Mouse (Mus musculus) stomach, embryonic 14.5 days (tissue): ENCODE results near the gene Fgf15. TPM values are rescaled to one million over a fixed set of nuclear protein-coding genes. Genes with fewer than 3 reads are reported as not detected.

Experiments
- ATAC-seq: fragments of 200-750 bp; cut with Nextera tagmentation; 2 replicates; pipeline ENCODE4 v1.8.0; 2017; ENCODE audit warnings: low read depth, moderate TSS enrichment; ENCODE audit not compliant: insufficient number of reproducible peaks, insufficient read depth, low FRiP score
- H3K27ac ChIP-seq: fragments of 300-500 bp; sonication (generic); 2 replicates; pipeline ENCODE4 v1.5.1; 2014; ENCODE audit warnings: mild to moderate bottlenecking, low read length, moderate library complexity, mixed read lengths
- H3K27me3 ChIP-seq: fragments of 300-500 bp; sonication (generic); 2 replicates; pipeline ENCODE4 v1.6.1; 2014; ENCODE audit warnings: low read length, control low read depth, mixed read lengths; ENCODE audit not compliant: control insufficient read depth, insufficient read depth
- H3K36me3 ChIP-seq: fragments of 300-500 bp; sonication (generic); 2 replicates; pipeline ENCODE4 v1.6.1; 2014; ENCODE audit warnings: mild to moderate bottlenecking, control low read depth, low read length, moderate library complexity, mixed read lengths; ENCODE audit not compliant: control insufficient read depth, insufficient read depth
- H3K4me1 ChIP-seq: fragments of 300-500 bp; sonication (generic); 2 replicates; pipeline ENCODE4 v1.6.1; 2014; ENCODE audit warnings: low read length, control low read depth, mixed read lengths; ENCODE audit not compliant: control insufficient read depth, insufficient read depth
- H3K4me2 ChIP-seq: fragments of 300-500 bp; sonication (generic); replicated peaks from 2 replicates; pipeline ENCODE4 v1.6.1; 2014; ENCODE audit warnings: low read depth, low read length, control low read depth
- H3K4me3 ChIP-seq: fragments of 300-500 bp; sonication (generic); 2 replicates; pipeline ENCODE4 v1.5.1; 2014; ENCODE audit warnings: low read depth, low read length, control low read depth
- H3K9ac ChIP-seq: fragments of 300-500 bp; sonication (generic); replicated peaks from 2 replicates; pipeline ENCODE4 v1.6.1; 2014; ENCODE audit warnings: low read depth, mild to moderate bottlenecking, control low read depth, low read length, moderate library complexity, mixed read lengths
- H3K9me3 ChIP-seq: fragments of 300-500 bp; sonication (generic); 2 replicates; pipeline ENCODE4 v1.6.1; 2016; ENCODE audit warnings: low read depth, low read length, control low read depth; ENCODE audit not compliant: control insufficient read depth
- WGBS: fragments of 180-500 bp; shearing (Covaris S2); extraction: QIAGEN DNeasy Blood & Tissue Kit; methylation state at CpG from one replicate; pipeline ENCODE4 v1.1.7; 2014; 5-methylcytosine and 5-hydroxymethylcytosine counted together
- polyA plus RNA-seq: library from polyadenylated mRNA; unstranded; fragments of >200 nt; fragmentation: Nextera tagmentation; extraction: Ambion mirVana; gene quantifications from 2 replicates; pipeline ENCODE4 v1.2.1, GENCODE M21; 2014

Gene Fgf15
- polyA plus RNA-seq, 1 experiment from 2014 or later = not detected

DNA sequence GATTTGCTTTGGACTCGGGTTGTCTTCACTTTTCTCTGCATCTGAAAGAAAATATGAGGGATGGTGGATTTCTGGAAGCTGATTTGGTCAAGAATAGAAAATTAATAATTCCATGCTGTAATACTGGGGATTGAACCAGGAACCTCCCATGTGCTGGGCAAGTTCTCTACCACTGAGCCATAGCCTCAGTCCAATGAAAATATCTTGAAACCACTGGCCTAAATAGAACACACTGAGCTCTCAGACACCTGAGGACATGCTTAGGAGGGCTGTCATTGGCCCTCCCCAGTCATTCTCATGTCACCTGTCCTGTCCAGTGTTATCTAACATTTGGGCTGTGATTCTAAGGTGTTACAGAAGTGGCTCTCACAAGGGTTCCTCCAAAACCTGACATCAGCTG, 14.8 kb downstream of the Fgf15 start:
- H3K4me1 ChIP-seq = peaks cover 8% of the 10 kb centered on the region; the same call in 1 of the 2 replicates
- no peak overlapping the region for H3K4me2 ChIP-seq
- no peak for ATAC-seq
- 90% methylated on average over 1 of the region's 1 CpGs for WGBS
- H3K27me3 ChIP-seq = no peaks in the 10 kb centered on the region
- no peak overlapping the region for H3K4me3 ChIP-seq
- no peak overlapping the region for H3K27ac ChIP-seq
- no peaks in the 10 kb centered on the region for H3K9me3 ChIP-seq
- no peak overlapping the region for H3K9ac ChIP-seq
- no peaks in the 10 kb centered on the region for H3K36me3 ChIP-seq

GRCm38 (mm10) chr7:144912897-144913296, 16.6 kb downstream of the Fgf15 start:
- no peak overlapping the region for H3K9ac ChIP-seq
- H3K4me3 ChIP-seq = no peak overlapping the region
- no peaks in the 10 kb centered on the region; the same call in 1 of the 2 replicates for H3K36me3 ChIP-seq
- no peak for ATAC-seq
- no peak overlapping the region for H3K27ac ChIP-seq
- WGBS = 91% methylated on average over 4 of the region's 4 CpGs
- H3K27me3 ChIP-seq = no peaks in the 10 kb centered on the region
- H3K9me3 ChIP-seq = no peaks in the 10 kb centered on the region
- peaks cover 9% of the 10 kb centered on the region; the same call in 1 of the 2 replicates for H3K4me1 ChIP-seq
- no peak overlapping the region for H3K4me2 ChIP-seq

- Histone ChIP-seq H3K4me1 (peaks cover 9% of the 10 kb centered on the region; the same call in 1 of the 2 replicates), H3K4me2 (peak overlapping the region; percentile 51), H3K9ac (peak overlapping the region; percentile 4), H3K36me3 (peaks cover 5% of the 10 kb centered on the region), H3K27ac (peak overlapping the region; percentile 63; the same call in 1 of the 2 replicates), H3K4me3 (peak overlapping the region; percentile 89), H3K9me3 (no peaks in the 10 kb centered on the region), H3K27me3 (no peaks in the 10 kb centered on the region)
- 10% methylated on average over 17 of the region's 17 CpGs for WGBS
- ATAC-seq = peak; percentile 89
These were observed 18.1 kb downstream of the Fgf15 start for GRCm38 (mm10) chr7:144914296-144914947.

GRCm38 (mm10) chr7:144914948-144915750, 18.8 kb downstream of the Fgf15 start, which contains the start of gene LTO1:
Gene LTO1 (plus strand): TSS chr7:144915100.
- under 1% methylated on average over 55 of the region's 55 CpGs for WGBS
- H3K36me3 ChIP-seq = peaks cover 9% of the 10 kb centered on the region
- peak within 1 kb of the TSS; percentile 89 for H3K4me3 ChIP-seq
- H3K4me1 ChIP-seq = peaks cover 9% of the 10 kb centered on the region; the same call in 1 of the 2 replicates
- H3K9ac ChIP-seq = peak within 1 kb of the TSS; percentile 68
- ATAC-seq = peak; percentile 94
- H3K27ac ChIP-seq = peak within 1 kb of the TSS; percentile 63; the same call in 1 of the 2 replicates
- H3K9me3 ChIP-seq = no peaks in the 10 kb centered on the region
- no peaks in the 10 kb centered on the region for H3K27me3 ChIP-seq
- H3K4me2 ChIP-seq = peak within 1 kb of the TSS; percentile 85

GRCm38 (mm10) chr7:144918823-144919222, 22.5 kb downstream of the Fgf15 start:
- Histone ChIP-seq H3K4me1 (peaks cover 9% of the 10 kb centered on the region; the same call in 1 of the 2 replicates), H3K27ac (no peak overlapping the region), H3K4me2 (no peak overlapping the region), H3K9me3 (no peaks in the 10 kb centered on the region), H3K27me3 (no peaks in the 10 kb centered on the region), H3K4me3 (no peak overlapping the region), H3K36me3 (peaks cover 12% of the 10 kb centered on the region), H3K9ac (no peak overlapping the region)
- 70% methylated on average over 1 of the region's 1 CpGs for WGBS
- no peak for ATAC-seq

GRCm38 (mm10) chr7:144927591-144927990, 31.3 kb downstream of the Fgf15 start:
- no peak for ATAC-seq

GRCm38 (mm10) chr7:144928009-144928888, 31.9 kb downstream of the Fgf15 start:
- no peak overlapping the region for H3K27ac ChIP-seq
- no peaks in the 10 kb centered on the region for H3K4me1 ChIP-seq
- H3K27me3 ChIP-seq = no peaks in the 10 kb centered on the region
- H3K9ac ChIP-seq = no peak overlapping the region
- peaks cover 1% of the 10 kb centered on the region; the same call in 1 of the 2 replicates for H3K36me3 ChIP-seq
- no peaks in the 10 kb centered on the region for H3K9me3 ChIP-seq
- H3K4me2 ChIP-seq = no peak overlapping the region
- H3K4me3 ChIP-seq = no peak overlapping the region
- 80% methylated on average over 4 of the region's 4 CpGs for whole genome bisulfite sequencing
- ATAC-seq = no peak

More at GRCm38 (mm10) chr7:144927591-144927990, 31.3 kb downstream of the Fgf15 start:
- Histone ChIP-seq H3K4me1 (no peaks in the 10 kb centered on the region), H3K9ac (no peak overlapping the region), H3K9me3 (no peaks in the 10 kb centered on the region), H3K4me2 (no peak overlapping the region), H3K27me3 (no peaks in the 10 kb centered on the region), H3K27ac (no peak overlapping the region), H3K4me3 (no peak overlapping the region), H3K36me3 (no peaks in the 10 kb centered on the region; the same call in 1 of the 2 replicates)
- 88% methylated on average over 2 of the region's 2 CpGs for WGBS

- Histone ChIP-seq H3K27me3 (no peaks in the 10 kb centered on the region), H3K9ac (no peak overlapping the region), H3K9me3 (no peaks in the 10 kb centered on the region), H3K36me3 (peaks cover 7% of the 10 kb centered on the region; the same call in 1 of the 2 replicates), H3K4me2 (no peak overlapping the region), H3K27ac (no peak overlapping the region), H3K4me3 (no peak overlapping the region), H3K4me1 (no peaks in the 10 kb centered on the region)
- 79% methylated on average over 6 of the region's 6 CpGs for WGBS
- no peak for ATAC-seq
These were observed 32.5 kb downstream of the Fgf15 start for GRCm38 (mm10) chr7:144928889-144929210.
